Mouse (Mus musculus) c-Kit-positive CD71-positive TER-119-positive erythroid progenitor cells, embryonic 14.5 days (primary cell): Measurements from ENCODE around the gene Odf3b.

Experiments used
- DNase-seq: peaks from one replicate; pipeline ENCODE4 v3.0.0-alpha.2; 2013; ENCODE audit warnings: low spot score

The Odf3b gene

DNA sequence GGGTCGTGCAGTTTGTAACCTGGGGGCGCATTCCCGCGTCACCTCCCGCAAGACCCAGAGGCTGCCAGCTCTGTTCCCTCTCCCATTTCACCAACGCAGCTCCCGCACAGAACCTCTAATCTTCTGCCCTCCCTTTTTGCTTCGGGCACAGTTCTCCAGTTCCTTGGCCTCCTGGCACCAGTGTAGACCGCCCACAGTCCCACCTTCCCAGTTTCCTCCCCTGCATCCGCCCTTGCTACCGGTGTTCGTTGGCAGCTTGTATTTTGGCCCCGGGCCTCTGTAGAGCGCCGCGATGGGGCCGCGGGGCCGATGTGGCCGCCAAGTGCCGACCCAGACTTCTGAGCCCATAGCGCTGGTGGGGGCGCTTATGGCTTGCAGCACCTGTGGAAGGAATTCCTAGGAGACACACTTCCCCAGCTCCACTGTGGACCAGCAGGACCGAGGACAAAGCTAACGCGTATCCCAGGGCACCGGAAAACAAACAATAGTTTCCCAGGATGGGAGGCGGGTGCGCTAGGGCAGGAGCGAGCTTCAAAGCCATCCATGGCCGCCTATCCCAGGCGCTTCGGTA is at the start of gene Odf3b:
Gene Odf3b, minus strand, starts transcription at position 452 of the 571 bp plus-strand sequence.
- no peak for DNase-seq

DNA sequence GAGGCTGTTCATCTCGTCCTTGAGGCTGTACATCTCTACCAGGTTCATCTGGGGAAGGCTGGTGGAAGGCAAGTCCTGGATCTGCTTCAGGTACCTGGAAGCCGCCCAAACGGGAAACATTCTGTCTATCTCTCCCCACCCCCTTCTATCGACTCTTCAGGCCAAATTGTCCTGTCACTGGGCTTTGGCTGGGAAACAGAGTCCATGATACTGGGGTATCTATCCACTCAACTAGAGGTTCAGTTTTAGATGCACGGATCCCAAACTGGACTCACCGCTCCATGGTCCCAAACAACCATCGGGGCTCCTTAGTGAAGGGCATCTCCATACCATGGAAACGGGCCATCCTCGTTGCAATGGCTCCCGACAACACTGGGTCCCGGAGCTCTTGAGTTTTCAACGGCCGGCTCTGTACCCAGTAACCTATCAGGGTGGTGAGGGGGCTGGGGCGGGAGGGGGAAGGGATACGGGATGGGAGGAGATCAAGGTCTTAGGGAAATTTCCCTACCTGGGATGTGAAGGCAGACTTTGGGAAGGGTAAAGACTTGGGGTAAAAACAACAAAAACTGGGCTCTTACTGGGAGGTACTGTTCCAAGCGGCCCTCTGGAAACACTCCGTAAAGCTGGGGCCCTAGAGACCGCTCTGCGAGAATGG is 49.2 kb upstream of the Odf3b start:
- DNase-seq: no peak

DNA sequence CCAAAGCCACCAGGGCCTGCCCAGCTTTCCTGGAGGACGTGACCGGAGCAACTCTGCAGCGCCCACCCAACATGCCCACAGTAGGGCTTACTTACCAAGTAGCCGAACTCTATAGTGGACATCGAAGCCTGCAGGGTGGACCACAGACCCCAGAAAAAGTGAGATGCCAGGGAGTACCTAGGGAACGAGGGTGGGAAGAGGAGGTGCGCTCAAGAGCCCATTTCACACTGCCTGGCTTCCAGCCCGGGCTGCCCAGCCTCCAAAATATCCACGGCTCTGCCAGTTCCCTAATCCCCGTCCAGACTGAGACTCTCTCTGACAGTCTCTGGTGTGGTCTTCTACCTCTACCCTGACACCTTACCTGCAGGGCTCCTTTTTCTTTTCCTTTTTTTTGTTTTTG is 47.6 kb upstream of the Odf3b start:
- DNase-seq: no peak

DNA sequence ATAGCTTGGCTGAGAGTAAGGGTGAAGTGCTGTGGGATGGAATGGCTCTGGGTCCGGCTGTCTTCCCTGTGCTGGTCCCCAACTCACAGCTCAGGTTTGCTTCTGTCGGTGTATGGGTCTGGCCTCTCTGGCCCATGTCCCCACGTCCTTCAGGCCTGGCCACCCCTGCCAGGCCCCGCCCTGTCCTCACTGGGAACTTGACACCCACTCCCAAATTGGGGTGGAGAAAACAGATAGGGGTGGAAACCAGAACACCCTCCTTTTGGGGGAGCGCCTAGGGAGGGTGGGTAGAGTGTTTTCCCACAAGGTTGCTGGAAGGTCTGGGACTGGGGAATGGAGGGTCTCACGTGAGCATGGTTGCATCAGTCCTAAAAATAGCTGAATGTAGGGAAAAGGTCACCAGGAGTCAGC is 46.6 kb upstream of the Odf3b start, which contains the start of gene Cpt1b:
Gene Cpt1b, minus strand, starts transcription at position 153 of the 411 bp plus-strand sequence.
- DNase-seq: no peak

DNA sequence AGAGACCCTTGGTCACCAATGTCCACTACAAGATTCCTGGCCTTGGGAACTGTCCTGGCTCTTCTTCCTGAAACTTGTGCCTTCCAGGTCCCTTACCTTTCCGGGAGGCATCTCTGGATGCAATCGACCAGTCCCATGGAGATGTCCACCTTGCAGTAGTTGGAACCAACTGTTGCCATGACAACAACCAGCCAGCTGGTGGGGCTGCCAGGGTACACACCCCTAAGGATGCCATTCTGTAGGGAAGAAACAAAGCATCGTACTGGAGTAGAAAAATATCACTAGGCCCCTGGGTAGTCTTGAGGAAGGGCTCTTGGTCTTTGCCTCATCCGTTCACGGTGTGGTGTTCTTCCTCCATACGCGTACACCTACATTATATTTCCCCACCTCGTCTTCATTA is 45.5 kb upstream of the Odf3b start:
- no peak for DNase-seq

DNA sequence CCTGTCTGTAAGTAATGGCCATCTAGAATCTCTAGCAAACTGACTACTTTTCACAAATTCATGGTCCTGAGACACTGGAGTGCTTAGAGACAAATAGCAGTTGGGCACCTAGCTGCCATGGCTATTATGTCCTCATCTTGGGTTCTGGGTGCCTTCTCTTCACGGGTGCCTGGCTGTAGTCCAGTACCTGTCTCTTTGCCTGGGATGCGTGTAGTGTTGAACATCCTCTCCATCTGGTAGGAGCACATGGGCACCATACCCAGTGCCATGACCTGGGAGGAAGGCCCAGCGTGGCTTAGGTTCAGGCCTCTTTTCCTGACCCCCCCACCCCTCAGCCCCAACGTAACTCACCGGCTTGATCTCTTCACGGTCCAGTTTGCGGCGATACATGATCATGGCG is 42.9 kb upstream of the Odf3b start:
- no peak for DNase-seq

DNA sequence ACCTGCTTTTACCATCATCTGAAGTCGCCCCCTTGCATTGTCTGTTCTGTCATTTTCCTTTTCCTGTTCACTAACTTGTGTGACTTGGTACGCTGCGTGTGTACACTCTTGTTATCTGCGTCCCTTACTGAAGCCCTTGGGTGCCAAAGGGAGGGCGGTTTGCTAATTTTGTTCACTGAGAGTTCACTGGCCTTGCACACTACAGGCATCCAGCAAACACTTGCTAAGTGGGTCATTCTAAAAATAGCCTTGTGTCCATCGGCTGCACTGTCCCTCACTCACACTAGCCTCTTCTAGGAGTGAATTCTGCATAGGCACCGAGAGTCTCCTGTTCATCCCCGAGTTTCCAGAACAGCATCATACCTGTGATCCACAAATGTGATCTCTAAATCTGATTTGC is 36.2 kb upstream of the Odf3b start:
- no peak for DNase-seq

DNA sequence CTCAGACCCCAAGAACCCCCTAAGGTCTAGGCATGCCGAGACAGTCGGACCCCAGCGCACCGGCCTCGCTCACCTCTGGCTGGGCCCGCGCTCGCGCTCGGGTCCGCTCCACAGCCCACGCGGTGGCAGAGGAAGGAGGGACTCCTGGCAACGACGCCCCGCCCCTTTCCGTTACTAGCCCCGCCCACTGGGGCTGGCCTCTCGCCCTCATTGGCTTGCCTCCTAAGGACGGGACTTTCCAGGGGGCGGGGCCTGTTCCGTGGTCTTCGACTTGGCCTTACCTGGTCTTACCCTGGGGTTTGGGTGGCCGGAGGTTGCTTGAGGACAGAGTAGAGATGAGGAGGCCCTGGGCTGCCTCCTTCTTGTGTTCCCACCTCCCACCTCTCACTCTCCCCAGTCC is 31.0 kb upstream of the Odf3b start, which contains the start of gene Syce3:
Gene Syce3, minus strand, starts transcription at position 386 of the 400 bp plus-strand sequence.
- DNase-seq: no peak

DNA sequence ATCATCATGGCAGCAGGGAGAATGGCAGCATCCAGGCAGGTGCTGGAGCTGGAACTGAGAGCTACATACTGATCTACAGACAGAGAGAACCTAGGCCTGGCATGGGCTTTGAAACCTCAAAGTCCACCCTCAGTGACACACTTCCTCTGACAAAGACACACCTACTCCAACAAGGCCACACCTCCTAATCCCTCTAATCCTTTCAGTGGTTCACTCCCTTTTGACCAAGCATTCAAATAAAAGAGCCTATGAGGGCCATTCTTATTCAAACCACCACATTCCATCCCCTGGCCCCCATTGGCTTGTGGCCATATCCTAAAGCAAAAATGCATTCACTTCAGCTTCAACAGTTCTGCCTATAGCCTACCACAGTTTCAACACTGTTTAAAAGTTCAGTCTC is 27.6 kb upstream of the Odf3b start:
- no peak for DNase-seq

DNA sequence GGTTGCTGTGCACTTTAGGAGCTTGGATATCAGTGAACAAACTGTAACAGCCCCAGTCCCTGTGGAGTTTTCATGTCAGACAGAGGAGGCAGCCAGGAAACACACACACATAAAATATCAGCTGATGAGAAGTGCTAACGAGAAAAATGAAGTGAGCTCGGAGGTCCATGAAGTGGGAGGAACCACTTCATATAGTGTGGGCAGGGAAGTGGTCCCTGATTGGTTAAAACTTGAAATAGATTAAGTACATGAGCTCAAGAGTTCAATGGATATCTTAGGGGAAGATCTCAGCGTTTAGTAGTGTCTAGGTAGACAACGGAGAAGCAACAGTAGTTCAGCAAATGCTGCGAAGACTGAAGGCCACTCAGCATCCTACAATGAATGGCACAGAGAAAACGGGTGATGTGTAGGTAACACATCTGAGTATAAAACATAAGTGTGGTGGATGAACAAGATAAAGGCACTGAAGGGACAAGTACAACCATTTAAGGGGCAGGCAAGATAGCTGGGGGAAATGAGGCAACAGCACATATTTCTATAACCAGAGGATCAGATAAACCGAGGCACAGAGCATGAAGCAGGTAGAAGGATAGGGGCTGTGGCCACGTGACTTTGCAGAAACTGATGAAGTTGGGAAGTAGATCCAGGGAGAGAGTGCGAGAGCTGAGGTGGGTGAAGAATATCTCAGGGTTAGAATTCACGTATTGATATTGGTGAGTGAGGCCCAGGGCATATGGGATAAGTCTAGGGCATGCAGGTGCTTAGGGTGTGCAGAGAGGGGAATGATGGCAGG is 25.9 kb upstream of the Odf3b start:
- no peak for DNase-seq

DNA sequence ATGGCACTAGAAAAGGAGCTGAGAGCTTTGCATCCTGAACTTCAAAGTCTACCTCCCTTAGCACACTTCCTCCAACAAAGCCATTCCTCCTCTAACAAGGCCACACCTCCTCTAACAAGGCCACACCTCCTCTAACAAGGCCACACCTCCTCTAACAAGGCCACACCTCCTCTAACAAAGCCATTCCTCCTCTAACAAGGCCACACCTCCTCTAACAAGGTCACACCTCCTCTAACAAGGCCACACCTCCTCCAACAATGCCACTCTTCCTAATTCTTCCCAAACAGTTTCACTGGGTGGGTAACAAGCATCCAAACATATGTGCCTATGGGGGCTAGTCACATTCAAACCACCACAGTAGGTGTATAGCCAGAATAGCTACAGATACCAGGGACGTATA is 23.4 kb upstream of the Odf3b start:
- DNase-seq: no peak

DNA sequence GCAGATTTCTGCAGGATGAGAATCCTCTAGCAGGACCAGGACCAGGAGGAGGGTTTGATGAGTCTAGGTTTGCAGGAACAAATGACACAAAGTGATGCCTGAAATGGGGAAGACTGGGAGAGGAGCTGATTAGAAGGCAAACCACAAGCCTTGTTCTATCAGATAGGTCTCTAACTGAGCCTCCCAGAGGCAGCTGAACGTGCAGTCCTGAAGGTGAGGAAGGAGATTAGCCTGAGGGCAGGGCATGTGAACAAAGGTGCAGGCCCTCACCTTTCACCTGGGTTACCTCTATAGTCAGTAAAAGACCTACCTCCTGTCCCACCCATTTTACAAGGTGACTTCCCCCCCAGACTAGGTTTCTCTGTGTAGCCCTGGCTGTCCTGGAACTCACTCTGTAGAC is 20.6 kb upstream of the Odf3b start:
- no peak for DNase-seq

DNA sequence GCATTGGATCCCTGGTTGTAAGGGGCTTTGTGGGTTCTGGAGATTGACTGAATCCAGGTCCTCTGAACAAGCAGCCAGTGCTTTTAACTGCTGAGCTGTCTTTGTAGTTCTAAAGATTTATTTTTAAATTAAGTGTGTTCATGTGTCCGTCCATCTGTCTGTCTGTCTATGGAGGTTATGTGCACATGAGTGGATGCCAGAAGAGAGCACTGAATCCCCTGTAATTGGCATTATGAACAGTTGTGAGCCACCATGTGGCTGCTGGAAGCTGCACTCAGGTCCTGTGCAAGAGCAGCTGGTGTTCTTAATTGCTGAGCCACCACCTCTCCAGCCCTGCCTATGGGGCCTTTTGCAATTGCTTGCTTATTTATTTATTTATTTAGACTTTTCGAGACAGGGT is 19.1 kb upstream of the Odf3b start:
- DNase-seq: no peak

DNA sequence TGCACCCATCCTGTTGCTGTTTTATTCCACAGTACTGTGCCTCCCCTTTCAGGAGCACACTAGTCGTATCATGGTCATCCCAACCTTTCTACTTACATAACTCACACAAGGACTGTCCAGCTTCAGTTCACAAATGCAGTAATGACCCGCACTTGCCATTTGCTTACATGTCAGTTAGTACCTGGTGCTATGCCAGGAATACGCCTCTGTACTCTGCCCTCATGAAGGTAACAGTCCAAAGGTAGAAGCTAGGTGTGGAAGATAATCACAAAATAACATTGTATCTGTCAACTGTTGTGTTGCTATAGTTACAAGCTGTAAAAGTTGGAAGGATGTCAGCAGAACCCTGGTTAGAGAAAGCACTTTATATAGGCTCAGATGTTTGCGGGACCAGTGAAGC is 17.8 kb upstream of the Odf3b start:
- DNase-seq: no peak

DNA sequence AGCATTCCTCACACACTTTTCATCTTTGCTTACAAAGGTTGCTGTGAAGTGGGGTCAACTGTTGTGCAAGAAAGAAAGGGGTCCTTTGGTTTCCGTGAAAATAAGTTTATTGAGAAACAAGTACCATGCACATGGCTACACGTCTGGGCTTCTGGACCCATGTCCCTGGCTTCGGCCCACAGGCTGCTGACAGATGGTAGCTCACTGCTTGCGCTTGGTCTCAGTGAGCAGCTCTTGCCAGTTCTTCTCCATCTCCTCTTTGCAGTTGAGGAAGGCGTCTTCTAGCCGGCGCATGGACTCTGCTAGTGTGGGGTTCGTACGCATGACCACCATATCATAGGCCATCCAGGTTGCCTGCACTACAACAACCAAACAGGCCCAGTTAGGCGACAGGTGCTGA is 11.0 kb upstream of the Odf3b start:
- DNase-seq: no peak

DNA sequence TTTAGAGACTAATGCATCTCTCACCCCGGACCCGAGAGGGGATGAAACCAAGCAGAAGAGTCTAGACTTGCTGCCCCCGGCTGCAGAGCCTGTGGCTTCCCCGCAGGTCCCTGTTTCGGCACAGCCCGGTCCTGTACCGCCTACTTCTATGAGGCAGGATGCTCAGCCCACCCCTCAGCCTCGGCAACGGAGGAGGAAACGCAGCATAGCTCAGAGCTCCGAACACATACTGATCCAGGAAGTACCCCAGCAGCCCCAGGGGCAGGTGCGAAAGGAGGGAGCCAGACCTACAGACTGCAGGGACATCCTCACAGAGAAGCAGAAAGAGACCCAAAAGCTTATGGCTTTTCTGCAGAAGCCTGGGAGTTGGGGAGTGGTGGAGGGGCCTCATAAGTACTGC is 8.0 kb upstream of the Odf3b start:
- DNase-seq: no peak

DNA sequence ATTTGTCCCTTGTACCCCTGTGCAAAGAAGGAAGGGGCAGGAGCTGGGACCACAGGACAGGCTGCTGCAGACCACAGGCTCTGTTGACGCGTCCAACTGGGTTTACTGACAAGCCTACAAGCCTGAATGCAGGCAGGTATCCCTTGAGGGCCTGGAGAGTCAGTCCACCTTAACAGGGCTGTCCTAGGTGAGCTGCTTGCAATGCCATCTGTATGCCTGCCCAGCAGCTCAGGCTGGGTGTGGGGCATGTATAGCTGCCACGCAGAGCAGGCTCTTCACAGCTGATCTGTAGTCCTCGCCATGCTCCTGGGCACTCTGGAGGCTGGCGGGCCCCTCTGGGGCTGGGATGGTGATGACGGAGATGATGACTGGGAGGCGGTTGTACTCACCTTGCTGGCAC is 5.5 kb upstream of the Odf3b start, which contains the start of gene Klhdc7b:
Gene Klhdc7b, plus strand, starts transcription at position 301 of the 400 bp plus-strand sequence.
- DNase-seq: no peak

DNA sequence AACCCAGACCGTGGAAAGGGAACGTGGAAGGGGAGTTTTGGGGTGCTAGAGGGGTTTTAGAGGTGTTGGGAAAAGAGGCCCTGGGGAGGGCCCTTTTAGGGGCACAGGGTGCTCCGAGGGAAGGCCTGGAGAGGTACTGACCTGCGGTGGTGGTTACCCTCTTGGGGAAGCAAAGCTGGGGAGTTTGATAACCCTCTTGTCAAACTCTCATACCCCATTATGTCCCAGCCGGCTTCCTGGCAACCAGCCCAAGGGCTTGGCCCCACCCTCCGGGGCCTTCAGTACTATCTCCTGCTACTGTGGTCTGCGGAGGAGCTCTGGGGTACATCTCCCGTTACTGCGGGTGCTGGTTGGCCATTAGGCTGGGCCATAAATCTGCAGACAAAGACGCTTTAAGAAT is 347 bp upstream of the Odf3b start:
- peak; percentile 44 for DNase-seq

DNA sequence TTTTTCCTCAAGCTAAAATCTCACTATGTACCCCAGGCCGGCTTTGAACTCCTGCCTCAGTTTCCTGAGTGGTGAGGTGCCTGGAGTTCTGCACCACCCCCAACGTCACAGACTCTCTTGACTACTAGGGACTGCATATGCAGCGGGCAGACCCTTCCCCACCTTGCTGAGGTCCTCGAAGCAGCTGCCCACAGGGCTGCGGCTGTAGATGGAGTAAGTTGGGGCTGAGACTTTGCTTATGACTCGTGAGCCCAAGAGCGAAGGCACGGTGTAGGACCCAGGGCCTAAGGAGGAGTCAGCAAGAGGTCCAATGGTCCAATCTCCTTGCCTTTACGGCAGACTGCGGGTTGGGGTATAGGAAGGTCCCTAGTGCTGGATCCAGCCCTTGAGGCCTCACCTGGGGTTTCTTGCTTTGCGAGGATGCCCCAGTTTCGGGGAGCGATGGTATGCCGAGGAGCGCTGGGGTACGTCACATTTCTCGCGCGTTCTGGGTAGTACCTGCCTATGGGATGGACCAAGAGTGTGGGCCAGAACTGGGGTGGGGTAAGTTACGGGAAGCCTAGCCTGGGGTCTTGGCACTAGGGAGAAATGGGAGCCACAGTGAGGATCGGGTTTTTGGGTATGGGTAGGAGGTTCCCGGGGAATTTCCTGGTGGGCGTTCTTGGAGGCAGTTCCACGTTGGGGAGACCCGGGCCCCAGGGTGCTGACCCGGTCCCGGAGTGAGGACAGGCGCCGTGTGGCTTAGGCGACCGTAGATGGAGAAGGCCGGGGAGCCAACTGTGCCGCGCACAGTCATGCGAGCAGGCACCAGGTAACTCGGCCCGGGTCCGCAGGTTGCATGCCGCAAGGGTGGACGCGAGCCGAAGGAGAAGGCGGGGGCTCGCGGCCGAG is 899 bp downstream of the Odf3b start:
- DNase-seq: no peak

DNA sequence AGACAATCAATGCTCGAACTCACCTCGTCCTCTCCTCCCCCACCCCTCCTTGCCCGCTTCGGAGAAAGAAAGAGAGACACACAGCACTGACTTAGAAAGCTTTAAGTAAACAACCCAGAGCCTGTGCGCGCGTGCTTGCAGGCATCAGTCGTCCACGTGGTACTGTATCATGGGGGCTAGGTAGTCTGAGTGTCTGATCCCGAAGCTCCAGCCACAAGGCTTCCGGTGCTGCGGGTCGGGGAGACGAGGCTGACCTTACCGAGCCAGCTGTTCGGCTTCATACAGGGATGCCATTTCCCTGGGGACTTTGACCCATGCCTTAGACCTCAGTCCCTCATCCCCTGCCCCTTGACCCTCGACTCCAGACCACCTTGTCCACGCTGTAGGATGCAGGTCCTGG is 1.7 kb downstream of the Odf3b start:
- no peak for DNase-seq

DNA sequence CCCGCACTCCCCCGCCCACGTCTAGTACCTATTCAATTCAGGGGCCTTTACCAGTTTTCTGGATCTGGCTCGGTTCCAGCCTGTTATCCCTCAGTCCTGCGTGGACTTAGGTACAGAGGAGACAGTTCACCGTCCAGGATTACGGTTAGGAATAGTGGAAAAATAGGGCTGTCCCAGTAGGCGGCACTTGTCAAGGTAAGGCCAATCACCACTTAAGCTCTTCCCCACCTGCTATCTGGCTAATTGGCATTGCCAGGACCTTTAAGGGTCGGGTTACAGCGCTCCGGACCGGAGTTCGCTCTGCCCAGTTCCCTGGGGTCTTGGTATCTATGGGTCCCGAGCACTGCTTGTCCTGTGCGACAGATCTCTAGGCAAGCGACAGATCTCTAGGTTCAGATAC is 2.1 kb downstream of the Odf3b start, which contains the start of gene Tymp:
Gene Tymp, minus strand, starts transcription at position 83 of the 400 bp plus-strand sequence.
- no peak for DNase-seq

DNA sequence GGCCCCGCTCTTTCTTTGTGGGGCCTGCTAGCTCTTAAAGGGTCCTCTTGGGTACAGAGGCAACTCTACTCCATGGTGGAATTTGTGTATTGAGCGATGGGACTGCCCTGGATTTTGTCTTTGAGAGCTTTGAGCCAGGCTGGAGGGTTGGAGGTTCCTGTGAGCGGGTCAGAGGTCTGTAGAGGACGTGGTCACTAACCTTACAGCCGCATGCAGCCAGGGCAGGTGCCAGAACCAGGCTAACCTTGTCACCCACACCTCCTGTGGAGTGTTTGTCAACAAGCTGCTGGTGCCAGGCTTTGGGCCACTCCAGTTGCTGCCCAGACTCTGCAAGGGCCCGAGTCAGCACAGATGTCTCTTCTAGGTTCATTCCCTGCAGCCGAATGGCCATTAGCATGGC is 3.0 kb downstream of the Odf3b start:
- DNase-seq: no peak
